Mouse (Mus musculus) G1E (cell line): ENCODE data around the gene Dmbx1.

Source experiments
- CTCF ChIP-seq: IDR thresholded peaks from 2 replicates; pipeline ENCODE4 v1.5.1; 2012; ENCODE audit warnings: low read depth, low read length, inconsistent platforms, mixed read lengths
- POLR2AphosphoS5 ChIP-seq: IDR thresholded peaks from 2 replicates; pipeline ENCODE4 v1.6.1; 2012; ENCODE audit warnings: low read depth, low read length, inconsistent platforms; ENCODE audit not compliant: insufficient replicate concordance
- TAL1 ChIP-seq: conservative IDR thresholded peaks from 2 replicates; pipeline ENCODE4 v1.6.1; 2012; ENCODE audit warnings: low read depth, low read length, inconsistent platforms, mixed read lengths

DNA sequence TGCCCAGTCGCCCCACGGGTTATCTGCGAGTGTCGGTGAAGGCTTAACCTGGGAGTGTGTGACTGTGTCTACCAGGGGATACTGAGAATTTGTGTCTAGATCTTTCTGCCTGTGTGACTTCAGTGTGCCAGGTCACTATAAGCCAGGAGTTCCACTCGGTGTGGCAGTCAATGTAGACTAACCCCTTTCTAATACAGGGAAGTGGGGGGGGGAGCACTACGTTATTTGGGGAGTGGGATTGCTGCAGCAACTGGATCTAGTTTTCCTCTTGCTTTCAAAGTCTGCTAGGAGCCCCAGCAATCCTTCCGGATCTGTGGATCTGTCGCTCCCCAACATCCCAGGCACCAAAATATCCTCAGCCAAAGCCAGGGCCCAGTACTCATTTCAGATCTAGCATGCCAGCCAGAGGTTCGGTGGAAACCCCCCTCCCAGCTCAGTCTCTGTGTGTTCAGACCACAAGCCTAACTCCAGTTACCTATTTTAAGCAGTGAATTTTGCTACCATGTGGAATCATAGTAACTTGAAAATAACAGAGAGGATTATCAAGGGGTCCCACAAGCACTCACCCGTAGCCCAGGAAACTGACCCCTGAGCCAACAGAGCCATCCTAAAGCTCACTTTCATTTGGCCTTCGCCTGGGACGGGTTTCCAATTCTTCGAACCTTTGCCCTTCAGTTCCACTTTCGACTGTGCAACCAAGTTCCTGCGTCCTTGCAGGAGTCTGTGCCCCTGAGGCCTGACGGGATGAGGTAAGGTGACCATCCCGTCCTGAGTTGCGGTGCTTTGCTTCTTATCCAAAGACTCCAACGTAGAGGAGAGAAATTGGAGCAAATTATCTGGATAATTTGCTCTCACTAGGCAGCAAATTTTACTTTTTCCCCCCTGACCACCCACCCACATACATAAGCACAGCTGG lies 2.4 kb downstream of the Dmbx1 start:
- TF ChIP-seq CTCF (no peak), TAL1 (no peak), POLR2AphosphoS5 (no peak)
